Mouse (Mus musculus) B cell, adult 62 days (primary cell): ENCODE data around the gene Rhcg. TPM values are rescaled to one million over a fixed set of nuclear protein-coding genes. Genes with fewer than 3 reads are reported as not detected.

ENCODE experiments used
- total RNA-seq: library from RNA; stranded (reverse); gene quantifications from 4 replicates; pipeline ENCODE4 v1.2.4, GENCODE M21; 2023

The Rhcg gene
- total RNA-seq, result not detected in 4 replicates

DNA sequence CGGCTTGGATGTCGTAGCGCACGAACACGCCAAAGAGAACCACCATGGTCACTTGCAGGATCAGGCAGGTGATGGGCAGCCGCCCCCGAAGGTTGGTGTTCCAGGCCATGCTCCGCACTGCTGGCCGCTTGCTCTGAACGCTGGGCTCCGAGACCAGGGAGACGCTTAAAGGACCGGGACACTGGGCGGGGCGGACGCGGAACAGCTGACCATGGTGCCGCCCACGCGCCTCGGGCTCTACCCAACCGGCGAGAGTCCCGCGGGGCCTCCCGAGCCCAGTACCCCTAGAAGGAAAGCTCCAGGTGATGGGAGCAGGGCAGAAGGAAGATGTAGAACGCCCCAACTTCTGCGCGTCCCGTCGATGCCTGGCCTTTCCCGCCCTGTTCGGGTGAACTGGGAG, at the start of gene Rhcg:
Gene Rhcg, minus strand, starts transcription at position 240 of the 400 bp plus-strand sequence.

DNA sequence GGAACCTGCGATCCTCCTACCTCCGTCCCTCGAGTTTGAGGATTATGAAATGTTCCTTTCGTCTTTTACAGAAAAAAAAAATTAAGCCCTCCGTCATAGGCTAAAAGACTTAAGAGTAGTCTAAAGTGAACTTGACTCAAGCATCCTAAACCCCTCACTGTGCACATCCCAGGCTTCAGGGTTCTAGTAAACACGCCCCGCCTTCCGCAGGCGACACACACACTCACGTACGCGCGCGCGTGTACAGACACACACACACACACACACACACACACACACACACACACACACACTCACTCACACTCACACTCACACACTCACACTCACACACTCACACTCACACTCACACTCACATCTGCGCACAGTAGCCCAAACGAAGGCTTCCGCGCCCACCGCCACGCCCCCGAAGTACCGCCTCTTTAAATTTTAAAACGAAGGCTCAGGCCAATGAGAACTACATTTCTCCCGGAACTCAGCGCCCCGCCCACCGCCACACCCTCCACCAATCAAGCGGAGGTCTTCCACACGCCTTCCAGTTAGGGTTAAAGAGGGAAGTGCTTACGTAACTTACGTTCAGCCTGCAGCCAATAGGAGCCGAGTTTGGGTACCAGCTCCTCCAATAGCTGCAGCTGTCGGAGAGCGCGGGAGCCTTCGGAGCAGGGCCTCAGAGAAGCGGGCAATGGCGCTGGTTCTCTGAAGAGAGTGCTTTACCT, 42.3 kb upstream of the Rhcg start, which contains the start of gene Ticrr:
Gene Ticrr, plus strand, starts transcription at position 619 of the 713 bp plus-strand sequence.

Other genes starting within 250 kb of the Rhcg start
- not detected in 4 replicates for gene Rlbp1, start 230.6 kb downstream of the Rhcg start, total RNA-seq
- gene Fanci, start 225.7 kb downstream of the Rhcg start, total RNA-seq, result 2.6 to 6.2 TPM (median 3.0 TPM) in 4 replicates
- gene Polg, start 151.3 kb downstream of the Rhcg start, total RNA-seq, result 161 to 172 TPM (median 167 TPM) in 4 replicates
- 1.6 to 3.3 TPM (median 2.5 TPM) in 4 replicates for gene Ticrr, start 42.5 kb upstream of the Rhcg start, total RNA-seq
- gene Kif7, start 98.1 kb upstream of the Rhcg start, total RNA-seq, result 0.18 to 0.24 TPM in 2 of 4 replicates, not detected in the others
- gene Plin1, start 115.2 kb upstream of the Rhcg start, total RNA-seq, result not detected in 4 replicates
- gene Pex11a, start 125.5 kb upstream of the Rhcg start, total RNA-seq, result 0.41 to 1.2 TPM (median 0.79 TPM) in 4 replicates
- gene Wdr93, start 125.5 kb upstream of the Rhcg start, total RNA-seq, result not detected in 4 replicates
- gene Mesp1, start 176.1 kb upstream of the Rhcg start, total RNA-seq, result not detected in 4 replicates
- 0.29 TPM in 1 of 4 replicates, not detected in the others for gene Mesp2, start 193.1 kb upstream of the Rhcg start, total RNA-seq
- 0.38 to 1.4 TPM (median 0.72 TPM) in 4 replicates for gene Anpep, start 243.4 kb upstream of the Rhcg start, total RNA-seq